ENCODE assay signal across 8 mouse cellular contexts in the genomic region with DNA sequence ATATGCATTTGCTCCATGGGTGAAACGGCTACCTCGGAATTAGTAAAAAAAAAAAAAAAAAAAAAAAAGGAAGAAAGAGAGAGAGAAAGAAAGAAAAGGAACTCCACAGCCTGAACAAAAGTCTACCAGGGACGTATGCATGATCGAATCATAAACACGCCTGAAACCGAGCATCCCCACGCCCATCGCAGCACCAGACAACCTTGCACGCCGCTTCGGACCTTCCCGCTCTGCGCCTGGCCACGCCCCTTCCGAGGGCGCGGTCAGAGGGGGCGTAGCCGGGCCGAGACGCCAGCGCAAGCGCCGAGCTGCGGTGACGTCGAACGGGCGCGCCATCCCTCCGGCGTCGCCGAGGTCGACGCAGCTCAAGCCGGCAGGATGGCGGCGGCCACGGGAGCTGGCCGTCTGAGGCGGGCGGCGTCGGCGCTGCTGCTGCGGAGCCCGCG. TPM values are rescaled to one million over a fixed set of nuclear protein-coding genes. Genes with fewer than 3 reads are reported as not detected.
DNase-seq lines count a peak whose midpoint lies in the region; ATAC-seq lines count a peak whose summit lies in the region.

A gene (minus strand): TSS at position 61 of the 446 bp plus-strand sequence.
A gene (plus strand): TSS at position 299 of the 446 bp plus-strand sequence.

- H3K27ac ChIP-seq in brown adipose tissue, adult 24 weeks (replicated peaks; ENCODE audit: low read depth, low read length) = peak within 1 kb of the TSS; percentile 99
- H3K27ac ChIP-seq in heart, embryonic 13.5 days (replicated peaks) = peak within 1 kb of the TSS; percentile 94
- peak within 1 kb of the TSS; percentile 91 for H3K27ac ChIP-seq in liver, embryonic 12.5 days
- H3K27ac ChIP-seq in stomach, embryonic 15.5 days = peak within 1 kb of the TSS; percentile 99

- peak; percentile 86 for ATAC-seq in heart, embryonic 13.5 days (ENCODE audit: extremely low read depth, insufficient number of reproducible peaks, low FRiP score, low TSS enrichment)
- peak; percentile 78 for ATAC-seq in liver, embryonic 12.5 days
- peak; percentile 89 for ATAC-seq in stomach, embryonic 15.5 days (ENCODE audit: insufficient read depth, low FRiP score, low read depth)

- H3K36me3 ChIP-seq in heart, embryonic 13.5 days = peaks cover 53% of the 10 kb centered on the region
- H3K36me3 ChIP-seq in liver, embryonic 12.5 days = peaks cover 57% of the 10 kb centered on the region
- peaks cover 29% of the 10 kb centered on the region for H3K36me3 ChIP-seq in stomach, embryonic 15.5 days

- WGBS in heart, embryonic 13.5 days = 0% methylated on average over 49 of the region's 49 CpGs
- 0% methylated on average over 48 of the region's 49 CpGs for WGBS in liver, embryonic 12.5 days (ENCODE audit: insufficient replicate concordance)
- WGBS in stomach, embryonic 15.5 days = 0% methylated on average over 44 of the region's 49 CpGs

- peak within 1 kb of the TSS; percentile 94 for H3K9ac ChIP-seq in heart, embryonic 13.5 days
- H3K9ac ChIP-seq in liver, embryonic 12.5 days = peak within 1 kb of the TSS; percentile 92
- H3K9ac ChIP-seq in stomach, embryonic 15.5 days = peak within 1 kb of the TSS; percentile 92

- peak within 1 kb of the TSS; percentile 93 for H3K4me3 ChIP-seq in brown adipose tissue, adult 24 weeks (ENCODE audit: insufficient read depth, low read depth, low read length)
- peak within 1 kb of the TSS; percentile 100 for H3K4me3 ChIP-seq in heart, embryonic 13.5 days
- peak within 1 kb of the TSS; percentile 98 for H3K4me3 ChIP-seq in liver, embryonic 12.5 days
- H3K4me3 ChIP-seq in stomach, embryonic 15.5 days (replicated peaks) = peak within 1 kb of the TSS; percentile 100

- peak within 1 kb of the TSS; percentile 99 for H3K4me2 ChIP-seq in heart, embryonic 13.5 days
- peak within 1 kb of the TSS; percentile 77 for H3K4me2 ChIP-seq in liver, embryonic 12.5 days
- H3K4me2 ChIP-seq in stomach, embryonic 15.5 days = peak within 1 kb of the TSS; percentile 94

- peaks cover 5% of the 10 kb centered on the region; the same call in 1 of the 2 replicates for H3K4me1 ChIP-seq in brown adipose tissue, adult 24 weeks (ENCODE audit: control insufficient read depth, insufficient read depth, insufficient read length, low read length)
- H3K4me1 ChIP-seq in heart, embryonic 13.5 days = peaks cover 29% of the 10 kb centered on the region
- H3K4me1 ChIP-seq in liver, embryonic 12.5 days = peaks cover 47% of the 10 kb centered on the region
- peaks cover 20% of the 10 kb centered on the region for H3K4me1 ChIP-seq in stomach, embryonic 15.5 days

- H3K9me3 ChIP-seq in heart, embryonic 13.5 days = no peaks in the 10 kb centered on the region
- H3K9me3 ChIP-seq in liver, embryonic 12.5 days (replicated peaks) = no peaks in the 10 kb centered on the region
- H3K9me3 ChIP-seq in stomach, embryonic 15.5 days = no peaks in the 10 kb centered on the region

- H3K27me3 ChIP-seq in heart, embryonic 13.5 days (replicated peaks) = no peaks in the 10 kb centered on the region
- H3K27me3 ChIP-seq in liver, embryonic 12.5 days (replicated peaks) = no peaks in the 10 kb centered on the region
- no peaks in the 10 kb centered on the region for H3K27me3 ChIP-seq in stomach, embryonic 15.5 days (replicated peaks)

- peak; percentile 99 for DNase-seq in CD4-positive, CD25-positive, alpha-beta regulatory T cell, adult 2 months (ENCODE audit: low read depth, low spot score)
- peak; percentile 21 for DNase-seq in fat pad, adult 2 months (ENCODE audit: extremely low read depth, low read depth, low spot score)
- peak; percentile 98 for DNase-seq in kidney, postnatal 10 days
- DNase-seq in natural killer cell, adult 2 months (ENCODE audit: low spot score in 2 of 2) = peak; percentile 92 to 95

RNA-seq across cellular contexts. Expression of the first gene that starts in this region (rescaled TPM):
- polyA plus RNA-seq in brown adipose tissue, adult 24 weeks (2012; ENCODE audit: insufficient read depth, insufficient read length, missing spikeins) = 5.9 and 11.4 TPM in 2 replicates
- polyA plus RNA-seq in heart, embryonic 13.5 days (2015; fragmentation: Nextera tagmentation; extraction: Ambion mirVana) = 32.0 and 34.5 TPM in 2 replicates
- 39.9 and 40.4 TPM in 2 replicates for polyA plus RNA-seq in liver, embryonic 12.5 days (2016; fragmentation: Nextera tagmentation; extraction: Ambion mirVana)
- polyA plus RNA-seq in stomach, embryonic 15.5 days (2015; fragmentation: Nextera tagmentation; extraction: Ambion mirVana) = 43.5 and 45.8 TPM in 2 replicates

RNA-seq across cellular contexts. Expression of the second gene that starts in this region (rescaled TPM):
- polyA plus RNA-seq in brown adipose tissue, adult 24 weeks (2012; ENCODE audit: insufficient read depth, insufficient read length, missing spikeins) = 426 and 447 TPM in 2 replicates
- 99.6 and 102 TPM in 2 replicates for polyA plus RNA-seq in heart, embryonic 13.5 days (2015; fragmentation: Nextera tagmentation; extraction: Ambion mirVana)
- polyA plus RNA-seq in liver, embryonic 12.5 days (2016; fragmentation: Nextera tagmentation; extraction: Ambion mirVana) = 109 and 112 TPM in 2 replicates
- polyA plus RNA-seq in stomach, embryonic 15.5 days (2015; fragmentation: Nextera tagmentation; extraction: Ambion mirVana) = 111 and 112 TPM in 2 replicates

Comparison
In these comparisons a context has a peak if more than half of its experiments do, and no peak if none do; other contexts are left out.
1. Peak in every context shown above with its lines: DNase-seq, ATAC-seq, H3K4me3 ChIP-seq and H3K27ac ChIP-seq.
2. DNase-seq: peak in every context shown above with its lines; median percentile 99 in CD4-positive, CD25-positive, alpha-beta regulatory T cell, adult 2 months; 98 in kidney, postnatal 10 days; 94 in natural killer cell, adult 2 months; 21 in fat pad, adult 2 months.